Mouse (Mus musculus): ENCODE results near the gene Cep70. TPM values are rescaled to one million over a fixed set of nuclear protein-coding genes. Genes with fewer than 3 reads are reported as not detected.

Gene Cep70
- polyA plus RNA-seq, 1 experiment: 22.7 TPM

DNA sequence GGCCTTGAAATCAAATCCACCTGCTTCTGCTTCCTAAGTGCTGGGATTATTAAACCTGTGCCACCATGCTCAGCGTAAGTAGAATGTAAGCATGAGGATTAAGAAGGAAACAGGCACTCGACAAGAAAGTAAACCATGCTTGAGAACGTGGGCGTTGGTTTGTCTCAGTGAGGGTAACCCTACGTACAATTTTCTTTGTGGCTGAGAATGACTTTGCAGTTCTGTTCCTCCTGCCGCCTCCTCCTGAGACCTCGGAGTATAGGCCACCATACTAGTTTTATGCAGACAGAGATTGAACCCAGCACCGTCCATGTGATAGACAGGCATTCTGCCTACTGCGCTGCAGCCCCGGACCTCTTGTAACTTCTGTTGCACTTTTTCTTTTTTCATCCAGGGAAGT lies 10.7 kb downstream of the Cep70 start:
- WGBS: 85% methylated on average over 10 of the region's 10 CpGs
- Histone ChIP-seq H3K4me1 (ENCODE audit: control insufficient read depth, insufficient read depth, low read length) (no peaks in the 10 kb centered on the region; the same call in 1 of the 2 replicates), H3K4me3 (replicated peaks; ENCODE audit: control insufficient read depth, low read depth, low read length) (no peak overlapping the region), H3K27ac (ENCODE audit: control insufficient read depth, insufficient read depth, low read depth, low read length, poor library complexity) (no peak overlapping the region)
- TF ChIP-seq CTCF (IDR thresholded peaks at IDR 0.05; ENCODE audit: control insufficient read depth, insufficient read depth, low read length) (no peak), POLR2A (IDR thresholded peaks at IDR 0.05; ENCODE audit: borderline replicate concordance, control insufficient read depth, low read depth, low read length) (no peak)

DNA sequence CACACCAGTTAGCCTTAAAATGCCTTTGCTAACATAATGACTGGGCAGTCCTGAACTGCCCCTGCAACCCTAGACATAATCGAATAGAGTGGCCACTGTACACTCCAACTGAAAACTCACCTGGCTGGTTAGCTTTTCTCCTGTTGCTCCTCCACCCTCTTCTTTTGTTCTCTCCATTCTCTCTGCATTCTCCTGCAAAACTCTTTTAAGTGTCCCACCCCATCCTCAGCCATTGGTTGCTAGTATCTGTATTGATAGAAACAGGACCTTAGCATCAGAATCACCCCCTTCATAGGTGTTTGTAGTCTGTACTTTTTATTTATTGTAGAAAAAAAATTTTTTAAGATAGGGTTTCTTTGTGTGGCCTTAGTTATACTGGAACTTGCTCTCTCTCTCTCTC lies 13.0 kb downstream of the Cep70 start:
- no peak for TF ChIP-seq CTCF (IDR thresholded peaks at IDR 0.05; ENCODE audit: control insufficient read depth, insufficient read depth, low read length)
- no peak for TF ChIP-seq POLR2A (IDR thresholded peaks at IDR 0.05; ENCODE audit: borderline replicate concordance, control insufficient read depth, low read depth, low read length)
- no peak overlapping the region for H3K27ac ChIP-seq (ENCODE audit: control insufficient read depth, insufficient read depth, low read depth, low read length, poor library complexity)
- WGBS: 89% methylated on average over 1 of the region's 1 CpGs
- no peaks in the 10 kb centered on the region; the same call in 1 of the 2 replicates for H3K4me1 ChIP-seq (ENCODE audit: control insufficient read depth, insufficient read depth, low read length)
- H3K4me3 ChIP-seq (replicated peaks; ENCODE audit: control insufficient read depth, low read depth, low read length): no peak overlapping the region

DNA sequence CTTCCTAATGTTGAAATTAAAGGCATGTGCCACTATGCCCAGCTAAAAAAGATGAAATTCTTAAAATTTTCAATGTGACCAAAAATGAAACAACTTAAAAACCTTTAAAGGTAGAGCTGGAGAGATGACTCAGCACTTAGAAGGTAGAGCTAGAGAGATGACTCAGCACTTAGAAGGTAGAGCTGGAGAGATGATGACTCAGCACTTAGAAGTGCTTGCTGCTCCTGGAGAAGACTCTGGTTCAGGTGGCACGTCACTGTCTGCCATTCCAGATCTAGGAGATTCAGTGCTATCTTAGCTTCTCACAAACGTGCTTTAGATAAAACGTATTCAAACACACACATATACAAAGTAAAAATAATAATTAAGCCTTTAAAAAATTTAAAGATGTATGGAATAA lies 13.7 kb downstream of the Cep70 start:
- no peaks in the 10 kb centered on the region; the same call in 1 of the 2 replicates for H3K4me1 ChIP-seq (ENCODE audit: control insufficient read depth, insufficient read depth, low read length)
- TF ChIP-seq POLR2A (IDR thresholded peaks at IDR 0.05; ENCODE audit: borderline replicate concordance, control insufficient read depth, low read depth, low read length) (no peak), CTCF (IDR thresholded peaks at IDR 0.05; ENCODE audit: control insufficient read depth, insufficient read depth, low read length) (no peak)
- WGBS: 76% methylated on average over 3 of the region's 3 CpGs
- no peak overlapping the region; the same call in 1 of the 2 replicates for H3K27ac ChIP-seq (ENCODE audit: control insufficient read depth, insufficient read depth, low read depth, low read length, poor library complexity)
- H3K4me3 ChIP-seq (replicated peaks; ENCODE audit: control insufficient read depth, low read depth, low read length): no peak overlapping the region

DNA sequence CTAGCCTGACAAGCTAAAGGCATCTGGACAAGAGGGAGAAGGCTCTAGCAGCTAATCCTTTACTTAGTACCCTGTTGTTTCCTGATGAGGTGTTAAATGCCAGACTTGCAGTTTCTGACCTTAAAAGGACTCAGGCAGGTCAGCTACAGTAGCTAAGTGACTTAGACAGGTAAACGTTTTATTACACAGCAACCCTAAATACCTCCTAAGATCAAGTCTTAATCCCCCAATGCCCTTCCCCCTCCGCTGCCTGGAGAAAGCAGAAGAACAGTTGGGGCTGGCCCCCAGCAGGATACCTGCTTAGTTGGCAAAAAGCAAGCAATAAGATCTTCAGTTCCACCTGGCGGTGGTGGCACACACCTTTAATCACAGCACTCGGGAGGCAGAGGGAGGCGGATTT lies 15.7 kb downstream of the Cep70 start:
- Histone ChIP-seq H3K27ac (ENCODE audit: control insufficient read depth, insufficient read depth, low read depth, low read length, poor library complexity) (no peak overlapping the region), H3K4me3 (replicated peaks; ENCODE audit: control insufficient read depth, low read depth, low read length) (no peak overlapping the region), H3K4me1 (ENCODE audit: control insufficient read depth, insufficient read depth, low read length) (no peaks in the 10 kb centered on the region; the same call in 1 of the 2 replicates)
- 89% methylated on average over 5 of the region's 5 CpGs for WGBS
- TF ChIP-seq POLR2A (IDR thresholded peaks at IDR 0.05; ENCODE audit: borderline replicate concordance, control insufficient read depth, low read depth, low read length) (no peak), CTCF (IDR thresholded peaks at IDR 0.05; ENCODE audit: control insufficient read depth, insufficient read depth, low read length) (no peak)

DNA sequence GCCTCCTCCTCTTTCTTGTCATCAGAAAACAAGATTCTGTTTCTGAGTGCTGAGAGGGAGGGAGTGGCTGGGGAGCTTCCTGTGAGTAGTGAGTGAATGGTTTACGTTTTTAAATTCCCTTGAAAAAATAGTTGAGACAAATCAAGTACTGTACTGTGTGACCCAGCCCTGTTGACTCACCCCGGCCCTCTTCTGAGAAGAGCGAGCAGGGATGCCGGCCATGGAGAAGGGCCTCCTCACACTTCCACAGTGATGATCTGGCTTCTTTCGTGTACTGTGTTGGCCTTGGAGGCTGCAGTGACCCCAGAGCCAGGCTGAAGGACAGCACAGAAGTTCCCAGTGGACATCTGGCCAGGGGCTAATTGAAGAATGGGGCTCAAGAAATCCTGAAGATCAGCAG lies 61.1 kb downstream of the Cep70 start:
- 92% methylated on average over 5 of the region's 5 CpGs for WGBS
- H3K27ac ChIP-seq (ENCODE audit: control insufficient read depth, insufficient read depth, low read depth, low read length, poor library complexity): no peak overlapping the region
- H3K4me1 ChIP-seq (ENCODE audit: control insufficient read depth, insufficient read depth, low read length): no peaks in the 10 kb centered on the region
- TF ChIP-seq POLR2A (IDR thresholded peaks at IDR 0.05; ENCODE audit: borderline replicate concordance, control insufficient read depth, low read depth, low read length) (no peak), CTCF (IDR thresholded peaks at IDR 0.05; ENCODE audit: control insufficient read depth, insufficient read depth, low read length) (no peak)
- no peak overlapping the region for H3K4me3 ChIP-seq (replicated peaks; ENCODE audit: control insufficient read depth, low read depth, low read length)

DNA sequence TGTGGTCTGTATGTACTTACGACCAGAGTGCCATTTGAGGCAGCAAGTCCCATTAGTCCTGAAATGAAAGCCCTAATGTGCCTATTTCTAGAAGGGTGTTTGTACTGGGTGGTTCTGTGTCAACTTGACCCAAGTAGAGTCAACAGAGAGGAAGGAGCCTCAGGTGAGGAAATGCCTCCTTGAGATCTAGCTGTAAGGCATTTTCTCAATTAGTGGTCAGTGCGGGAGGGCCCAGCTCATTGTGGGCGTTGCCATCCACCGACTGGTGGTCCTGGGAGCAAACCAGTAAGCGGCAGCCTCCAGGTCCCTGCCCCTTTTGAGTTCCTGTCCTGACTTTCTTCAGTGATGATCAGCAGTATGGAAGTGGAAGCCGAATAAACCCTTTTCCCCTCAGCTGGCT lies 63.1 kb downstream of the Cep70 start:
- Histone ChIP-seq H3K4me1 (ENCODE audit: control insufficient read depth, insufficient read depth, low read length) (no peaks in the 10 kb centered on the region), H3K27ac (ENCODE audit: control insufficient read depth, insufficient read depth, low read depth, low read length, poor library complexity) (no peak overlapping the region), H3K4me3 (replicated peaks; ENCODE audit: control insufficient read depth, low read depth, low read length) (no peak overlapping the region)
- WGBS: 83% methylated on average over 6 of the region's 6 CpGs
- TF ChIP-seq CTCF (IDR thresholded peaks at IDR 0.05; ENCODE audit: control insufficient read depth, insufficient read depth, low read length) (no peak), POLR2A (IDR thresholded peaks at IDR 0.05; ENCODE audit: borderline replicate concordance, control insufficient read depth, low read depth, low read length) (no peak)

DNA sequence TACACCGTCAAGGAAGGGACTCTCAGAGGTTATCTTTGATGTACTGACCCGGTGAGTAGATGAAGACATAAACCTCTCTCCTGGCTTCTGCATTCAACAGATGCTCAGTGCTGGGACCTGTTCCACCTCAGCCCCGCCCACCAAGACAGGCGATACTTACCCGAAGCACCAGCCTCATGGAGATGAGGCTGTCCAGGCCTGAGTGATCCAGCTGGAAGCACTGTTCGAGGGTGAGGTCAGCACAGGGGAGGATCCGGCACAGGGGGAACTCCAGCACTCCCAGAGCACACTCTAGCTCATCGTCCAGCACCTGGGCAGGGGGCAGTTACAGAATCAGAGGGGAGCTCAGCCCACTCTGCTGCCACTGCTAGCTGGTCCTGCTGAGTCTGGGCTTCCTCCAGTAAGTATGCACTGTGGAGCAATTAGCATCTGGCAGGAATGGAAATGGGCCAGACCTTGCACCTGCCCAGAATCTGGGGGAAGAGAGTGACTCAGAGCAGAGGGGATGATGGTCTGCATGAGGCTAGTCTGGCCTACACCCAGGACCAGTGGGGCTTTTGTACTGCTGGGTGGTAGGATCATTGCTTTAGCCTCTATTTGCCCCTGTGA lies 76.3 kb downstream of the Cep70 start:
- 70% methylated on average over 8 of the region's 8 CpGs for WGBS
- H3K27ac ChIP-seq (ENCODE audit: control insufficient read depth, insufficient read depth, low read depth, low read length, poor library complexity): no peak overlapping the region

DNA sequence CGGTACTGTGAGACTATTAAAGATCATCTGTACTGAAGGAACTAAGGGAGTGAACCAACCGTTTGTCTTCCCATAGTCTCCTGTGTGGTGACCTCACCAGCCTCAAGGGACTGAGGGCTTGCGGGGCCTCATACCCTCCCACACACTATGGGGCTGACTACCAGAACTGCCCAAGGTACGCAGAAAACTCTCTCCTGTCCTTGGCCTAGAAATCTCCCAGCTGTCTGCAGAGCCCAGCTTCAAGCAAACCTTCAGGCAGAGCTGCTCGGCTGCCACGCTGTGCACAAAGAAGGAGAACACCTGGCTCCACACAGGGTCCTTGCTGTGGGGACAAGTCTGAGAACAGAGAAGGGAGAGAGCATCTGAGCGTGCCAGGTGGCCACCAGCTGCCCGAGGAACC lies 76.8 kb downstream of the Cep70 start:
- TF ChIP-seq POLR2A (IDR thresholded peaks at IDR 0.05; ENCODE audit: borderline replicate concordance, control insufficient read depth, low read depth, low read length): no peak
- no peak for TF ChIP-seq CTCF (IDR thresholded peaks at IDR 0.05; ENCODE audit: control insufficient read depth, insufficient read depth, low read length)
- Histone ChIP-seq H3K4me3 (replicated peaks; ENCODE audit: control insufficient read depth, low read depth, low read length) (no peak overlapping the region), H3K27ac (ENCODE audit: control insufficient read depth, insufficient read depth, low read depth, low read length, poor library complexity) (no peak overlapping the region), H3K4me1 (ENCODE audit: control insufficient read depth, insufficient read depth, low read length) (no peaks in the 10 kb centered on the region)
- WGBS: 76% methylated on average over 8 of the region's 8 CpGs

More for the DNA sequence above, 76.3 kb downstream of the Cep70 start:
- no peaks in the 10 kb centered on the region for H3K4me1 ChIP-seq (ENCODE audit: control insufficient read depth, insufficient read depth, low read length)
- no peak for TF ChIP-seq CTCF (IDR thresholded peaks at IDR 0.05; ENCODE audit: control insufficient read depth, insufficient read depth, low read length)
- TF ChIP-seq POLR2A (IDR thresholded peaks at IDR 0.05; ENCODE audit: borderline replicate concordance, control insufficient read depth, low read depth, low read length): no peak
- H3K4me3 ChIP-seq (replicated peaks; ENCODE audit: control insufficient read depth, low read depth, low read length): no peak overlapping the region

All from bone marrow, adult 2 months (tissue).